Mouse (Mus musculus): ENCODE measurements around the gene Rad51b. TPM values are rescaled to one million over a fixed set of nuclear protein-coding genes. Genes with fewer than 3 reads are reported as not detected.

Rad51b gene
- polyA plus RNA-seq, 1 experiment from 2014 or later = 1.4 TPM

DNA sequence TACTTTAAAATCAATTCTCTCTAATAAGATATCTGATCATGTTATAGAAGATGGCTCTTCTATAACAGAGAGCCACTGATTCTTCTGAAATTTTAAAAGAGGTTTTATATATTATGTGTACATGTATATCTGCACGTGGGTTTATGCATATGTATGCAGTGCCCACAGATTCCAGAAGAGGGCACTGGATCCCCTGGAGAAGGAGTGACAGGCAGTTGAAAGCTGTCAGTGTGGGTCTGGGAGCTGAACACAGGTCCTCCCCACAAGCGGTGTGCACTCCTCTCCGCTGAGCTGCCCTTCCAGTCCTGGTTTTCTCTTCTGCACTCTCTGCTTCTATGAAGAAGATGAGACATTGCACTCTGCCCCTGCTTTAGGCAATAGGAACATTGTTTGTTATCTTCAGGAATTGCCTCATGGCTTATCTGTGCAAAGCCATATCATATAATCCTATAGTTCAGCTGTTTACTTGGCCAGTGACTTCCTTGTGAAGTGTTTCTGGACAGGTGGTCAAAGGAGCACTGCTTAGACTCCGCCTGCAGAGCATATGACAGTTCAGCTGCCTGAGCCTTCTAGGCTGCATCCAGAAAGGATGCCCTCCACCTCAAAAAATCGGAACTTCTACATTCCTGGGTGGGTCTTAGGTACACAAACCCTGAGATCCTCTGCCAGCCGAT is 485.5 kb downstream of the Rad51b start:
- Histone ChIP-seq H3K36me3 (no peaks in the 10 kb centered on the region), H3K4me2 (no peak overlapping the region), H3K27me3 (no peaks in the 10 kb centered on the region), H3K4me3 (no peak overlapping the region), H3K9me3 (0 out of 2 replicates have a peak, but pooled peaks cover 3% of the 10 kb centered on the region), H3K27ac (replicated peaks) (no peak overlapping the region), H3K4me1 (replicated peaks) (no peaks in the 10 kb centered on the region), H3K9ac (no peak overlapping the region)
- 98% methylated on average over 6 of the region's 6 CpGs for WGBS
- no peak for ATAC-seq (ENCODE audit: low read depth)

DNA sequence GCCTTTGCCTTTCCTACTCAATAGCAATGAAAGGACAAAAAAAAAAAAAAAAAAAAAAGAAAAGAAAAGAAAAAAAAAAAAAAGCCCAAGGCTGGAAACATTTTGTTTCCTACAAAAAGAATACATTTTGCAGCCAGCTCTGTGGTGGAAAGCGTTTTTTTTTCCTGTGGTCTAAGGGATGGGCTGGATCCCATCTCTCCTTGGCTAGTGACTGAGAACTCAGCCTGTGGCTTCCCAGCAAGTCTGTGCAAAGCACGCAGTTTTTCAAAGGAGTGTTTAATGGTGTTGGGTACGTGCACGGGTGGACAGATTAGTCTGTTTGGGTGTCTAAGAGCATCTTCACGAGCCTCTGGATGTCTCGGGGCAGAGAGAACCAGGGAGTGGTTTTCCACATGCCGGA is 487.1 kb downstream of the Rad51b start:
- no peaks in the 10 kb centered on the region for H3K27me3 ChIP-seq
- H3K9me3 ChIP-seq = 0 out of 2 replicates have a peak, but pooled peaks cover 3% of the 10 kb centered on the region
- 81% methylated on average over 7 of the region's 7 CpGs for WGBS
- no peak overlapping the region for H3K4me2 ChIP-seq
- no peaks in the 10 kb centered on the region for H3K36me3 ChIP-seq
- H3K4me1 ChIP-seq (replicated peaks) = no peaks in the 10 kb centered on the region
- no peak overlapping the region for H3K4me3 ChIP-seq
- no peak overlapping the region for H3K9ac ChIP-seq
- no peak overlapping the region for H3K27ac ChIP-seq (replicated peaks)
- no peak for ATAC-seq (ENCODE audit: low read depth)

GRCm38 (mm10) chr12:79785691-79786090 is 488.6 kb downstream of the Rad51b start:
- H3K27me3 ChIP-seq = no peaks in the 10 kb centered on the region
- no peak overlapping the region for H3K4me3 ChIP-seq
- H3K9ac ChIP-seq = no peak overlapping the region
- no peaks in the 10 kb centered on the region for H3K36me3 ChIP-seq
- 0 out of 2 replicates have a peak, but pooled peaks cover 3% of the 10 kb centered on the region for H3K9me3 ChIP-seq
- H3K4me1 ChIP-seq (replicated peaks) = no peaks in the 10 kb centered on the region
- H3K27ac ChIP-seq (replicated peaks) = no peak overlapping the region
- WGBS = 91% methylated on average over 3 of the region's 3 CpGs
- no peak for ATAC-seq (ENCODE audit: low read depth)
- H3K4me2 ChIP-seq = no peak overlapping the region

DNA sequence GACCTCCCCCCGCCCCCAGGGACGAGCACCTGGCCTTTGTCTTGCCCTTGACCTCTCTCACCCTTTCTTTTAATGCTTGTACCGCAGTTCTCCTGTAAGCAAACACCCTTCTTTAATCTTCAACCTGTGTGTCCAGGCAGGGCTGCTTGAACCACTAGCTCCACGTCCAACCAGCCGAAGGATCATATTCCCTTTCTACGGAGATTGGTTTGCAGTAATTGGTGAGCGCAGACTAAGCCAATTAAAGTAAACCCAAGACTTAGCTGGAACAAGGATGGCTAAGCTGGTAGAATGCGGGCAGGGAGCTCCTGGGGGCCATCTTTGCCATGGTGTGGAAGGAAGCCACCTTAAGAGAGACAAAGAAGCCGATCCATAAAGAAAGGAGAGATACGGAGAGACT is 490.5 kb downstream of the Rad51b start:
- Histone ChIP-seq H3K27ac (replicated peaks) (no peak overlapping the region), H3K27me3 (no peaks in the 10 kb centered on the region), H3K4me3 (no peak overlapping the region), H3K4me2 (no peak overlapping the region), H3K9ac (no peak overlapping the region), H3K36me3 (no peaks in the 10 kb centered on the region), H3K9me3 (0 out of 2 replicates have a peak, but pooled peaks cover 2% of the 10 kb centered on the region), H3K4me1 (replicated peaks) (no peaks in the 10 kb centered on the region)
- ATAC-seq (ENCODE audit: low read depth) = no peak
- 93% methylated on average over 10 of the region's 10 CpGs for WGBS

DNA sequence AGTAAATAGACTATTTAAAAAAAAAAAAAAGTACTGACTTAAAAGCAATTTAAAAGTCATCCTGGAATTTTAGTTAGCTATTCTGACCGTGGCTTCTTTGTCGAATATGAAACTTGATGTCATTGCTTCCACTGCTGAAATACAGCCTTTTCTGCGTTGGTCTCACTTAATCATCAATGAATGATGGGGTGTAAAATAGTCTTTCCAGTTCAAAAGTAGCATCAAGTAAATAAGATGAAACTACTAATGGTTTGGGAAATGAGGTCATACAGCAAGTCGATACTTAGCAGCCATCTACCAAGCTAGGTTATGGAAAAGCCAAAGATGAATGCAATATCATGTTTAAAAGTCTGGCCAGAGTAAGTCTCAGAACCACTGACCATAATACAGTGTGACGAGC is 491.3 kb downstream of the Rad51b start:
- ATAC-seq (ENCODE audit: low read depth) = no peak

GRCm38 (mm10) chr12:79789481-79789880 is 492.4 kb downstream of the Rad51b start:
- ATAC-seq (ENCODE audit: low read depth) = no peak
- H3K36me3 ChIP-seq = no peaks in the 10 kb centered on the region
- H3K4me1 ChIP-seq (replicated peaks) = no peaks in the 10 kb centered on the region
- no peaks in the 10 kb centered on the region for H3K9me3 ChIP-seq
- no peak overlapping the region for H3K4me3 ChIP-seq
- no peak overlapping the region for H3K9ac ChIP-seq
- H3K27me3 ChIP-seq = no peaks in the 10 kb centered on the region
- no peak overlapping the region for H3K27ac ChIP-seq (replicated peaks)
- WGBS = 82% methylated on average over 6 of the region's 6 CpGs
- H3K4me2 ChIP-seq = no peak overlapping the region

More for the DNA sequence above, 491.3 kb downstream of the Rad51b start:
- WGBS = 93% methylated on average over 5 of the region's 5 CpGs
- Histone ChIP-seq H3K4me1 (replicated peaks) (no peaks in the 10 kb centered on the region), H3K27ac (replicated peaks) (no peak overlapping the region), H3K4me3 (no peak overlapping the region), H3K4me2 (no peak overlapping the region), H3K27me3 (no peaks in the 10 kb centered on the region), H3K9ac (no peak overlapping the region), H3K36me3 (no peaks in the 10 kb centered on the region), H3K9me3 (no peaks in the 10 kb centered on the region)

GRCm38 (mm10) chr12:79793382-79793781 is 496.3 kb downstream of the Rad51b start:
- no peak for ATAC-seq (ENCODE audit: low read depth)

DNA sequence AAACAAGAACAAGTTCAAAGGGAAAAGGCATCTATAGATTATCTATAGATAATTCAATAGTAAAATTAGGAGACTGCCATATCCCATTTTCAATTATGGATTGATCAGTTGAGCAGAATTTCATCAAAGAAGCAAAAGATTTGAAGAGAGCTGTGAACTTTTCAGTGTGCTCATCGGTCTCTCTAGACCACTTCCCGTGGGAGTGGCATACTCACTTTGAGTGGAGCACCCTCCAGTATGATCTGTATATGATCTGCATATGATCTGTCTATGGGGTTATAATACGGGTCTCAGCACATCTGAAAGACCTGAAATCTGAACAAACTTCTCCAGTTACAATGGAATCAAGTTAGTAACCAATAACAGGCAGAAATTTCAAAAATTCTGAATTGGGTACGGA is 497.7 kb downstream of the Rad51b start:
- Histone ChIP-seq H3K4me1 (replicated peaks) (no peaks in the 10 kb centered on the region), H3K9ac (no peak overlapping the region), H3K36me3 (no peaks in the 10 kb centered on the region), H3K4me2 (no peak overlapping the region), H3K27me3 (no peaks in the 10 kb centered on the region), H3K9me3 (no peaks in the 10 kb centered on the region), H3K27ac (replicated peaks) (no peak overlapping the region), H3K4me3 (no peak overlapping the region)
- no peak for ATAC-seq (ENCODE audit: low read depth)
- 94% methylated on average over 4 of the region's 4 CpGs for WGBS

More at GRCm38 (mm10) chr12:79793382-79793781, 496.3 kb downstream of the Rad51b start:
- Histone ChIP-seq H3K36me3 (no peaks in the 10 kb centered on the region), H3K9ac (no peak overlapping the region), H3K4me2 (no peak overlapping the region), H3K27me3 (no peaks in the 10 kb centered on the region), H3K27ac (replicated peaks) (no peak overlapping the region), H3K4me1 (replicated peaks) (no peaks in the 10 kb centered on the region), H3K9me3 (no peaks in the 10 kb centered on the region), H3K4me3 (no peak overlapping the region)
- WGBS = 80% methylated on average over 8 of the region's 8 CpGs

DNA sequence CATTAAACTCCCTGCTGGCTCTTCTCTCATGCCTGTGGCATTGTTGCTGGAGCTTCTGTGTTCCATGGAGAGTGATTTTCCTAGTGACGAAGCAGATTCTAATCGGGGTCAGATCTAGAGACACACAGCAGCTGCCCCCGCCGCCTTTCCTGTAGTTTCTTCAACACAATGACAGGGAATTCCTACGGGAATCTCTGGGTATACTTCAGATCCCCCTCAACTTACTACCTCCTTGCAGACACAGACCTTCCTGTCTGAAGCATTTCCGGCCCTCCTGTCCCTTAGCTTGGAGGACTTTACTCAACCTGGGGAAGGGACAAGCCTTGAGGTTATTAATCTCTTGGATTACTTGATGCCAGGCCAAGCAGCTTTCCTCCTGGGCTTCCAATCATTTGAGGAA is 499.2 kb downstream of the Rad51b start:
- WGBS = 65% methylated on average over 6 of the region's 6 CpGs

GRCm38 (mm10) chr12:79796823-79797821 is 500.0 kb downstream of the Rad51b start:
- Histone ChIP-seq H3K9ac (no peak overlapping the region), H3K27ac (replicated peaks) (peak overlapping the region; percentile 57), H3K27me3 (no peaks in the 10 kb centered on the region), H3K36me3 (no peaks in the 10 kb centered on the region), H3K4me1 (replicated peaks) (no peaks in the 10 kb centered on the region), H3K9me3 (no peaks in the 10 kb centered on the region), H3K4me3 (no peak overlapping the region), H3K4me2 (no peak overlapping the region)
- WGBS = 77% methylated on average over 18 of the region's 18 CpGs
- no peak for ATAC-seq (ENCODE audit: low read depth)

More for the DNA sequence above, 499.2 kb downstream of the Rad51b start:
- H3K9ac ChIP-seq = no peak overlapping the region
- H3K4me3 ChIP-seq = no peak overlapping the region
- no peaks in the 10 kb centered on the region for H3K36me3 ChIP-seq
- no peak for ATAC-seq (ENCODE audit: low read depth)
- peak overlapping the region; percentile 57; the same call in 1 of the 2 replicates for H3K27ac ChIP-seq (replicated peaks)
- H3K9me3 ChIP-seq = no peaks in the 10 kb centered on the region
- H3K4me1 ChIP-seq (replicated peaks) = no peaks in the 10 kb centered on the region
- H3K27me3 ChIP-seq = no peaks in the 10 kb centered on the region
- H3K4me2 ChIP-seq = no peak overlapping the region

DNA sequence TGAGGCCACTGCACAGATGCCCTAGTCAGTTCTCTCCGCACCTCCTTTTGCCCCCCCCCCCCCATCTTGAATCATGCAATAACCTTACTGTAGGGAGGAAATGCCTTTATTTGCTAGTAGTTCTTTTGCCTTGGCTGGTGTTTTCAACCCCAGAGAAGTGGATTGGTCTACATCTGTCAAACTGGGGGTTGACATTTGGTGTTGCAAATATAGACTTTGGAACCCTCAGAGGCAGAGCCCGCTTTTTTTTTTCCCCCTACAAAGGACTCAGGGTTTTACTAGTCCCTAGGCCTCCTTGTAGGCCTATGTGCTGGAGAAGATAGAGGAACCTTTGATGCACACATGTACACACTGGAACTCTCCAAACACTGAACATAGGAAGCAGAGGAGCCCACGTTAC is 501.4 kb downstream of the Rad51b start:
- H3K4me1 ChIP-seq (replicated peaks) = no peaks in the 10 kb centered on the region
- no peaks in the 10 kb centered on the region for H3K27me3 ChIP-seq
- H3K9me3 ChIP-seq = no peaks in the 10 kb centered on the region
- no peak overlapping the region for H3K27ac ChIP-seq (replicated peaks)
- H3K9ac ChIP-seq = no peak overlapping the region
- no peaks in the 10 kb centered on the region for H3K36me3 ChIP-seq
- ATAC-seq (ENCODE audit: low read depth) = no peak
- H3K4me3 ChIP-seq = no peak overlapping the region
- H3K4me2 ChIP-seq = no peak overlapping the region
- WGBS = 83% methylated on average over 3 of the region's 3 CpGs

DNA sequence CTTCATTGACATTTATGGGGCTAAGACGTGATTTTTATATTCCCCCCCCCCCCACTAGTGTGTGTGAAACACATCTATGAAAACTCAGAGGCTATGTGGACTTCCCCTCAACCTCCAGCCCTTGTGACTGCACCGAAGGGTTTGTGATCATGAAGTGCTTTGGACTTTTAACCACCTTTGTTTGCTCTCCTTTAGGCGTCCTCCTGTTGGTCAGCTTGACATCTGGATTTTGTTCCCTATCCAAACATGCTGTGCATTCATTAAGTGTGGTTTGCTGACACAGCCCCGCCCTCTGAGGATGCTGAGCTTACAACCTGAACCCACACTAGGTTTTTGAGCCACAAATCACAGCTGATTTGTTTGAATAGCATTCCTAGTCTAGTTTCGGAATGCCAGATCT is 502.3 kb downstream of the Rad51b start:
- Histone ChIP-seq H3K9me3 (no peaks in the 10 kb centered on the region), H3K4me1 (replicated peaks) (peaks cover 4% of the 10 kb centered on the region), H3K9ac (no peak overlapping the region), H3K36me3 (no peaks in the 10 kb centered on the region), H3K4me2 (no peak overlapping the region), H3K27me3 (no peaks in the 10 kb centered on the region), H3K4me3 (no peak overlapping the region), H3K27ac (replicated peaks) (no peak overlapping the region)
- no peak for ATAC-seq (ENCODE audit: low read depth)
- WGBS = 81% methylated on average over 5 of the region's 5 CpGs
